Mouse (Mus musculus) left cerebral cortex, postnatal 25 days (tissue): Measurements from ENCODE around the gene Gm13277. TPM values are rescaled to one million over a fixed set of nuclear protein-coding genes. Genes with fewer than 3 reads are reported as not detected.
"Not testable (repeated sequence)": the region's sequence is repeated elsewhere in the genome, so short reads cannot be mapped to it uniquely, and the experiment has no call there.

ENCODE experiments used
- DNase-seq, 2 experiments: peaks; one replicate each; pipeline ENCODE4 v3.0.0; 2022; ENCODE audit warnings: low spot score in 2 of 2, mixed read lengths in 1 of 2
- intact Hi-C: fragments of 180-260 bp; cut with DNase I; formaldehyde crosslinking; loops from one replicate; pipeline ENCODE4 v1.15.1; 2025
- total RNA-seq, 2 experiments: library from RNA; stranded (reverse); gene quantifications; 2 replicates each; pipeline ENCODE4 v1.2.3; 2021

The Gm13277 gene
- total RNA-seq, 2 experiments from 2014 or later = not detected

DNA sequence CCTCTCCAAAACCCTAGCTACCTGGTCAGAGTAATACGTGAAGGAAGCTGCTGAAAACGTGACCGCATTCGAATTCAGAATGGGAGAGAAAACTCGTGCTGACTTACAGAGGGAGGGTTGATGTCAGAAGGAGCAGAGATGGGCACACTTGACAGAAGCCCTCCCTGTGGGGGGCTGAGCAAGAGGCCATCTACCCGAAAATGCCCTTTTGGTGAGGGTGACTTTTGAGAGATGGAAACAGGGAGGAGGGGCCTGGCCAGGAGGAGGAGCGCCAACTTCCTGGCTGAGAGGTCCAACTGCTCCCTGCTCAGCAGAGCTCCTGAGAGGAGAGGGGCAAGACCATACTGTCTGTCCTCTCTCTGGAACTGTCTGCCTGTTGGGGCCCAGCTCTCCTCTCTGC lies 6.6 kb upstream of the Gm13277 start, which contains the start of gene Ifnz:
Ifnz (plus strand) TSS at position 301 of the 400 bp plus-strand sequence.
- DNase-seq, intact Hi-C loops: not testable (repeated sequence)

DNA sequence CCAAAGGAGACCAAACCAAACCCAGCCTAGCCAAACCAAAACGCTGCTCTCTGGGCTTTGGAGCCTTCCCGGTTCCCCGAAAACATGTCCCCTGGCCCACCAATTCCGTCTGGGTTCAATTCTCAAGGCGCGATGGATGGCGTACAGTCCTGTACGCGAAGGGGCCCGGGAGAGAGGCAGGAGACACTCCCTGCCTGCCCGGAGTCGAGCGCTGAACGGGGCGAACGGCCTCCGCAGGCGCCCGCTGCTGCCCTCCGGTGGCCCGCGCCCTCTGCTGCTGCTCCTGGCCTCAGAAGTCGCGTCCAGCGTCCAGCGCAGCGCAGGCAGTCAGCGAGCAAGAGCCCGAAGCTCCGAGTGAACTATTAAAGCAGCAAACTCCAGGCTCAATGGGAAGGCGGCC lies 6.1 kb upstream of the Gm13277 start:
- intact Hi-C loops, DNase-seq: not testable (repeated sequence)

DNA sequence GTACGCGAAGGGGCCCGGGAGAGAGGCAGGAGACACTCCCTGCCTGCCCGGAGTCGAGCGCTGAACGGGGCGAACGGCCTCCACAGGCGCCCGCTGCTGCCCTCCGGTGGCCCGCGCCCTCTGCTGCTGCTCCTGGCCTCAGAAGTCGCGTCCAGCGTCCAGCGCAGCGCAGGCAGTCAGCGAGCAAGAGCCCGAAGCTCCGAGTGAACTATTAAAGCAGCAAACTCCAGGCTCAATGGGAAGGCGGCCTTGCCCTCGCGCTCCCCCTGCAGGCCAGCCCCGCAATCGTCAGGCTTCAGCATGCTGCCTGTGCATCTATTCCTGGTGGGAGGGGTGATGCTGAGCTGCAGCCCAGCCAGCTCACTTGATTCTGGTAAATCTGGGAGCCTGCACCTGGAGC lies 3.0 kb upstream of the Gm13277 start, which contains the start of gene Gm13276:
Gm13276 (plus strand) TSS at position 301 of the 400 bp plus-strand sequence.
- intact Hi-C loops, DNase-seq: not testable (repeated sequence)

DNA sequence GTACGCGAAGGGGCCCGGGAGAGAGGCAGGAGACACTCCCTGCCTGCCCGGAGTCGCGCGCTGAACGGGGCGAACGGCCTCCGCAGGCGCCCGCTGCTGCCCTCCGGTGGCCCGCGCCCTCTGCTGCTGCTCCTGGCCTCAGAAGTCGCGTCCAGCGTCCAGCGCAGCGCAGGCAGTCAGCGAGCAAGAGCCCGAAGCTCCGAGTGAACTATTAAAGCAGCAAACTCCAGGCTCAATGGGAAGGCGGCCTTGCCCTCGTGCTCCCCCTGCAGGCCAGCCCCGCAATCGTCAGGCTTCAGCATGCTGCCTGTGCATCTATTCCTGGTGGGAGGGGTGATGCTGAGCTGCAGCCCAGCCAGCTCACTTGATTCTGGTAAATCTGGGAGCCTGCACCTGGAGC lies 2.8 kb downstream of the Gm13277 start, which contains the start of gene Gm13278:
Gm13278 (plus strand) TSS at position 301 of the 400 bp plus-strand sequence.
- DNase-seq, intact Hi-C loops: not testable (repeated sequence)

DNA sequence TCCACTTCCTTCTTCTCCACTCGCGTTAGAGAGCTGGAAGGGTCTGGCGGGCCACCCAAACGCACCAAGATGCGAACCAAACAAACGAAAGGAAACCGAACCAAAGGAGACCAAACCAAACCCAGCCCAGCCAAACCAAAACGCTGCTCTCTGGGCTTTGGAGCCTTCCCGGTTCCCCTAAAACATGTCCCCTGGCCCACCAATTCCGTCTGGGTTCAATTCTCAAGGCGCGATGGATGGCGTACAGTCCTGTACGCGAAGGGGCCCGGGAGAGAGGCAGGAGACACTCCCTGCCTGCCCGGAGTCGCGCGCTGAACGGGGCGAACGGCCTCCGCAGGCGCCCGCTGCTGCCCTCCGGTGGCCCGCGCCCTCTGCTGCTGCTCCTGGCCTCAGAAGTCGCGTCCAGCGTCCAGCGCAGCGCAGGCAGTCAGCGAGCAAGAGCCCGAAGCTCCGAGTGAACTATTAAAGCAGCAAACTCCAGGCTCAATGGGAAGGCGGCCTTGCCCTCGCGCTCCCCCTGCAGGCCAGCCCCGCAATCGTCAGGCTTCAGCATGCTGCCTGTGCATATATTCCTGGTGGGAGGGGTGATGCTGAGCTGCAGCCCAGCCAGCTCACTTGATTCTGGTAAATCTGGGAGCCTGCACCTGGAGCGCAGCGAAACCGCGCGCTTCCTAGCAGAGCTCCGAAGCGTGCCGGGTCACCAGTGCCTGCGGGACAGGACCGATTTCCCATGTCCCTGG lies 5.7 kb downstream of the Gm13277 start, which contains the start of gene Gm13275:
Gm13275 (plus strand) TSS at position 552 of the 740 bp plus-strand sequence.
- DNase-seq = peak; percentile 32 to 41
- intact Hi-C loops = not testable (repeated sequence)

DNA sequence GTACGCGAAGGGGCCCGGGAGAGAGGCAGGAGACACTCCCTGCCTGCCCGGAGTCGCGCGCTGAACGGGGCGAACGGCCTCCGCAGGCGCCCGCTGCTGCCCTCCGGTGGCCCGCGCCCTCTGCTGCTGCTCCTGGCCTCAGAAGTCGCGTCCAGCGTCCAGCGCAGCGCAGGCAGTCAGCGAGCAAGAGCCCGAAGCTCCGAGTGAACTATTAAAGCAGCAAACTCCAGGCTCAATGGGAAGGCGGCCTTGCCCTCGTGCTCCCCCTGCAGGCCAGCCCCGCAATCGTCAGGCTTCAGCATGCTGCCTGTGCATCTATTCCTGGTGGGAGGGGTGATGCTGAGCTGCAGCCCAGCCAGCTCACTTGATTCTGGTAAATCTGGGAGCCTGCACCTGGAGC lies 8.7 kb downstream of the Gm13277 start, which contains the start of gene Gm13279:
Gm13279 (plus strand) TSS at position 301 of the 400 bp plus-strand sequence.
- DNase-seq, intact Hi-C loops: not testable (repeated sequence)

DNA sequence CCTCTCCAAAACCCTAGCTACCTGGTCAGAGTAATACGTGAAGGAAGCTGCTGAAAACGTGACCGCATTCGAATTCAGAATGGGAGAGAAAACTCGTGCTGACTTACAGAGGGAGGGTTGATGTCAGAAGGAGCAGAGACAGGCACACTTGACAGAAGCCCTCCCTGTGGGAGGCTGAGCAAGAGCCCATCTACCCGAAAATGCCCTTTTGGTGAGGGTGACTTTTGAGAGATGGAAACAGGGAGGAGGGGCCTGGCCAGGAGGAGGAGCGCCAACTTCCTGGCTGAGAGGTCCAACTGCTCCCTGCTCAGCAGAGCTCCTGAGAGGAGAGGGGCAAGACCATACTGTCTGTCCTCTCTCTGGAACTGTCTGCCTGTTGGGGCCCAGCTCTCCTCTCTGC lies 10.9 kb downstream of the Gm13277 start, which contains the start of gene Gm13285:
Gm13285 (plus strand) TSS at position 301 of the 400 bp plus-strand sequence.
- intact Hi-C loops = not testable (repeated sequence)

DNA sequence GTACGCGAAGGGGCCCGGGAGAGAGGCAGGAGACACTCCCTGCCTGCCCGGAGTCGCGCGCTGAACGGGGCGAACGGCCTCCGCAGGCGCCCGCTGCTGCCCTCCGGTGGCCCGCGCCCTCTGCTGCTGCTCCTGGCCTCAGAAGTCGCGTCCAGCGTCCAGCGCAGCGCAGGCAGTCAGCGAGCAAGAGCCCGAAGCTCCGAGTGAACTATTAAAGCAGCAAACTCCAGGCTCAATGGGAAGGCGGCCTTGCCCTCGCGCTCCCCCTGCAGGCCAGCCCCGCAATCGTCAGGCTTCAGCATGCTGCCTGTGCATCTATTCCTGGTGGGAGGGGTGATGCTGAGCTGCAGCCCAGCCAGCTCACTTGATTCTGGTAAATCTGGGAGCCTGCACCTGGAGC lies 14.5 kb downstream of the Gm13277 start, which contains the start of gene Gm13287:
Gm13287 (plus strand) TSS at position 301 of the 400 bp plus-strand sequence.
- DNase-seq, intact Hi-C loops: not testable (repeated sequence)

More for the DNA sequence above, 10.9 kb downstream of the Gm13277 start, which contains the start of gene Gm13285:
- not testable (repeated sequence) for DNase-seq

DNA sequence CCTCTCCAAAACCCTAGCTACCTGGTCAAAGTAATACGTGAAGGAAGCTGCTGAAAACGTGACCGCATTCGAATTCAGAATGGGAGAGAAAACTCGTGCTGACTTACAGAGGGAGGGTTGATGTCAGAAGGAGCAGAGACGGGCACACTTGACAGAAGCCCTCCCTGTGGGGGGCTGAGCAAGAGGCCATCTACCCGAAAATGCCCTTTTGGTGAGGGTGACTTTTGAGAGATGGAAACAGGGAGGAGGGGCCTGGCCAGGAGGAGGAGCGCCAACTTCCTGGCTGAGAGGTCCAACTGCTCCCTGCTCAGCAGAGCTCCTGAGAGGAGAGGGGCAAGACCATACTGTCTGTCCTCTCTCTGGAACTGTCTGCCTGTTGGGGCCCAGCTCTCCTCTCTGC lies 16.8 kb downstream of the Gm13277 start, which contains the start of gene Gm13288:
Gm13288 (plus strand) TSS at position 301 of the 400 bp plus-strand sequence.
- DNase-seq, intact Hi-C loops: not testable (repeated sequence)

DNA sequence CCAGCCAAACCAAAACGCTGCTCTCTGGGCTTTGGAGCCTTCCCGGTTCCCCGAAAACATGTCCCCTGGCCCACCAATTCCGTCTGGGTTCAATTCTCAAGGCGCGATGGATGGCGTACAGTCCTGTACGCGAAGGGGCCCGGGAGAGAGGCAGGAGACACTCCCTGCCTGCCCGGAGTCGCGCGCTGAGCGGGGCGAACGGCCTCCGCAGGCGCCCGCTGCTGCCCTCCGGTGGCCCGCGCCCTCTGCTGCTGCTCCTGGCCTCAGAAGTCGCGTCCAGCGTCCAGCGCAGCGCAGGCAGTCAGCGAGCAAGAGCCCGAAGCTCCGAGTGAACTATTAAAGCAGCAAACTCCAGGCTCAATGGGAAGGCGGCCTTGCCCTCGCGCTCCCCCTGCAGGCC lies 17.3 kb downstream of the Gm13277 start:
- intact Hi-C loops, DNase-seq: not testable (repeated sequence)

DNA sequence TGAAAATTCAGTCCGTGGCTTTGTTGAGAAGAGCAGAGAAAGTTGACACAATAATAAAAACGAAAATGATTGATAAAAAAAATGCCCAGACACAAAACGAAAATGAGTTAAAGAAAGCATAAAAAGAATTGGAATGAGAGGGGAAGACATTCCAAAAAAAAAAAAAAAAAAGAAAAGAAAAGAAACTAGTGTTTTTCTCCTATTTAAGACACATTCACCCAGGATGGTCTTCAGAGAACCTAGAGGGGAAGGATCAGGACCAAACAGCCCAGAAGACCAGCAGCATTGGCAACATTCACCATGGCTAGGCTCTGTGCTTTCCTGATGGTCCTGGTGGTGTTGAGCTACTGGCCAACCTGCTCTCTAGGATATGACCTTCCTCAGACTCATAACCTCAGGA lies 27.5 kb downstream of the Gm13277 start, which contains the start of gene Ifna7:
Ifna7 (plus strand) TSS at position 301 of the 400 bp plus-strand sequence.
- no peak for DNase-seq
- intact Hi-C loops = no loop called here

DNA sequence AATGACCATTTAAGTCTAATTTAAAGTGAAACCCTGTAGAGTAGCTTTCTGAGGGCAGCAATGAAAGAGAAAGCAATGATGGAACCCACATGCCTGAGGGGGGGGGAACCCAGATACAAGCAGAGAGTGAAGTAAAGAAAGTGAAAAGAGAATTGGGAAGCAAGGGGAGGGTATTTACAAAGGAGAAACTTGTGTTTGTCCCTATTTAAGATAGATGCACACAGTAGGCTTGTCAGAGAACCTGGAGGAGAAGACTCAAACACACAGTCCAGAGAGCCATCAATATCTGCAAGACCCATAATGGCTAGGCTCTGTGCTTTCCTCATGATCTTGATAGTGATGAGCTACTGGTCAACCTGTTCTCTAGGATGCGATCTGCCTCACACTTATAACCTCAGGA lies 31.2 kb downstream of the Gm13277 start, which contains the start of gene Ifna11:
Ifna11 (plus strand) TSS at position 301 of the 400 bp plus-strand sequence.
- no peak for DNase-seq
- intact Hi-C loops = no loop called here

DNA sequence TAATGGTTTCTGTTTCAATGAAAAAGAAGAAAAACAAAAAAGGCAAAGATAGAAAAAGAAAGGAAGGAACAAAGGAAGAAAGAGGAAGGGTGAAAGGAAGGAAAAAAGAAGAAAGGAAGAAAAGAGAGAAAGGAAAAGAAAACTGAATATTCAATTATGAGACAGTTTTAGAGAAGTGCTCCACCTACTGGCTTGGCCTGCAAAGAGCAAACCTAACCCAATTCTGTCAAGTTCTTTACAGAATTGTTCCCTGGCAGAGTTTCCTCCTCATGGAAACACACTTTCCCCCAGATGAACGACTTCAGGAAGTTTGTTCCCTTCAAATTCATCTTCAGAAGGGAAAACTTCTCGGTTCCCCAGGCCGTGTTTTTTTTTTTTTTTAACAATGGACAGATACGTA lies 34.6 kb downstream of the Gm13277 start:
- DNase-seq = peak in 1 of 2 experiments; percentile 19
- intact Hi-C loops = no loop called here

DNA sequence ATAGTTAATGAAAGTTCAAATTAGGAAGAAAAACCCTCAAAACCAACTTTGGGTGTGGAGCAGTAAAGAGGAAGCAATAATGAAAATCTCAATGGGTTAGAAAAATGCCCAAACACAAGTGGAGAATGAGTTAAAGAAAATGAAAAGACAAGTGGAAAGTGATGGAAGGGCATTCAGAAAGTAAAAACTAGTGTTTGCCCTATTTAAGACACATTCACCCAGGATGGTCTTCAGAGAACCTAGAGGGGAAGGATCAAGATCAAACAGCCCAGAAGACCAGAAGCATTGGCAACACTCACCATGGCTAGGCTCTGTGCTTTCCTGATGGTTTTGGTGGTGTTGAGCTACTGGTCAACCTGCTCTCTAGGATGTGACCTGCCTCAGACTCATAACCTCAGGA lies 38.7 kb downstream of the Gm13277 start, which contains the start of gene Ifna6:
Ifna6 (plus strand) TSS at position 301 of the 400 bp plus-strand sequence.
- intact Hi-C loops, DNase-seq: not testable (repeated sequence)

DNA sequence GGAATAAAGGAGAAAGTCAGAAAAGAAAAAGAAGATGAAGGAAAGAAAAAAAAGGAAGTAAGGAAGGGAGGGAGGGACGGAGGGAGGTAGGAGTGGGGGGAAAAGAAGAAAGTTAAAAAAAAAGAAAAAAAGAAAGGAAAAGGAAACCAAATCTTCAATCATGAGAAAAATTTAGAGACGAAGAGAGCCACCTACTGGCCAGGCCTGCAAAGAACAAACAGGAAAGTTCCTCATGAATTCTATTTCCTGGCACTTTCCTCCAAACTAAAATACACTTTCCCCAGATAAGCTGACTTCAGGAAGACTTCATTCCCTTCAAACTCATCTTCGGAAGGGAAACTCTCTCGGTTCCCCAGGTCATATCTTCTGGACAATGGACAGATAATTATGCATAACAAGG lies 42.1 kb downstream of the Gm13277 start:
- intact Hi-C loops = no loop called here
- peak in 1 of 2 experiments; percentile 31 for DNase-seq

DNA sequence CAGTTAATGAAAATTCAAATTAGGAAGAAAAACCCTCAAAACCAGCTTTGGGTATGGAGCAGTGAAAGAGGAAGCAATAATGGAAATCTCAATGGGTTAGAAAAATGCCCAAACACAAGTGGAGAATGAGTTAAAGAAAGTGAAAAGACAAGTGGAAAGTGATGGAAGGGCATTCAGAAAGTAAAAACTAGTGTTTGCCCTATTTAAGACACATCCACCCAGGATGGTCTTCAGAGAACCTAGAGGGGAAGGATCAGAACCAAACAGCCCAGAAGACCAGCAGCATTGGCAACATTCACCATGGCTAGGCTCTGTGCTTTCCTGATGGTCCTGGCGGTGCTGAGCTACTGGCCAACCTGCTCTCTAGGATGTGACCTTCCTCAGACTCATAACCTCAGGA lies 46.8 kb downstream of the Gm13277 start, which contains the start of gene Ifna5:
Ifna5 (plus strand) TSS at position 301 of the 400 bp plus-strand sequence.
- intact Hi-C loops, DNase-seq: not testable (repeated sequence)
